Mouse (Mus musculus) thymus, postnatal 36 days (tissue): Measurements from ENCODE around the gene Rasgrp4.
A peak's percentile ranks its signal among the peaks of the same experiment; 100 is the strongest.
"Not testable (repeated sequence)": the region's sequence is repeated elsewhere in the genome, so short reads cannot be mapped to it uniquely, and the experiment has no call there.

Source experiments
- DNase-seq, 2 experiments: peaks; one replicate each; pipeline ENCODE4 v3.0.0; 2022; ENCODE audit warnings: mixed read lengths in 2 of 2

The Rasgrp4 gene

GRCm38 (mm10) chr7:29180077-29180853 lies 45.6 kb downstream of the Rasgrp4 start, which contains the start of gene Psmd8:
TSS of gene Psmd8 (minus strand) at chr7:29180701.
- DNase-seq, result peak; percentile 96 to 98

GRCm38 (mm10) chr7:29180854-29181236 lies 46.2 kb downstream of the Rasgrp4 start:
- DNase-seq, result no peak

GRCm38 (mm10) chr7:29181323-29181722 lies 46.7 kb downstream of the Rasgrp4 start:
- DNase-seq, result not testable (repeated sequence)

GRCm38 (mm10) chr7:29194230-29194629 lies 59.6 kb downstream of the Rasgrp4 start:
- DNase-seq, result not testable (repeated sequence)

- no peak for DNase-seq
Observed at GRCm38 (mm10) chr7:29202577-29202976, 67.9 kb downstream of the Rasgrp4 start.
